8 mouse cellular contexts compared by ENCODE assay signal in genomic region chr11:102027361-102028017, GRCm38 (mm10). TPM values are rescaled to one million over a fixed set of nuclear protein-coding genes. Genes with fewer than 3 reads are reported as not detected.
DNase-seq lines count a peak whose midpoint lies in the region; ATAC-seq and TF ChIP-seq lines count a peak whose summit lies in the region.

No protein-coding gene starts in this region.

- no peak for ATAC-seq in heart, embryonic 12.5 days (ENCODE audit: insufficient number of reproducible peaks, low FRiP score)
- ATAC-seq in forebrain, embryonic 16.5 days, result peak; percentile 16
- peak; percentile 17 for ATAC-seq in midbrain, embryonic 12.5 days (ENCODE audit: low FRiP score, low read depth)

- intact Hi-C loops in heart, postnatal 25 days (cut with DNase I), result no loop called here

- H3K4me1 ChIP-seq in heart, embryonic 12.5 days (replicated peaks), result peaks cover 24% of the 10 kb centered on the region
- H3K4me1 ChIP-seq in bone marrow macrophage, adult 2 months (ENCODE audit: control insufficient read depth, insufficient read depth, low read length), result no peaks in the 10 kb centered on the region
- peaks cover 28% of the 10 kb centered on the region for H3K4me1 ChIP-seq in forebrain, embryonic 16.5 days (replicated peaks; ENCODE audit: control insufficient read depth, insufficient read depth, low read length)
- H3K4me1 ChIP-seq in midbrain, embryonic 12.5 days, result peaks cover 31% of the 10 kb centered on the region

- peak overlapping the region; percentile 81 for H3K9ac ChIP-seq in heart, embryonic 12.5 days
- peak overlapping the region; percentile 72 for H3K9ac ChIP-seq in forebrain, embryonic 16.5 days (replicated peaks; ENCODE audit: low read depth, low read length)
- H3K9ac ChIP-seq in midbrain, embryonic 12.5 days (replicated peaks), result peak overlapping the region; percentile 74

- H3K9me3 ChIP-seq in heart, embryonic 12.5 days (replicated peaks), result no peaks in the 10 kb centered on the region
- no peaks in the 10 kb centered on the region for H3K9me3 ChIP-seq in forebrain, embryonic 16.5 days (ENCODE audit: control insufficient read depth, low read length)
- H3K9me3 ChIP-seq in midbrain, embryonic 12.5 days, result no peaks in the 10 kb centered on the region

- no peak for TF ChIP-seq CTCF in bone marrow macrophage, adult 2 months (IDR thresholded peaks at IDR 0.05; ENCODE audit: low read depth, low read length)

- no peak for TF ChIP-seq POLR2A in bone marrow macrophage, adult 2 months (IDR thresholded peaks at IDR 0.05; ENCODE audit: borderline replicate concordance, low read depth, low read length)

- peaks cover 36% of the 10 kb centered on the region for H3K27me3 ChIP-seq in heart, embryonic 12.5 days (replicated peaks)
- no peaks in the 10 kb centered on the region for H3K27me3 ChIP-seq in forebrain, embryonic 16.5 days (replicated peaks; ENCODE audit: control insufficient read depth, insufficient read depth, low read length)
- peaks cover 6% of the 10 kb centered on the region; the same call in 1 of the 2 replicates for H3K27me3 ChIP-seq in midbrain, embryonic 12.5 days

- peak overlapping the region; percentile 79 for H3K4me3 ChIP-seq in heart, embryonic 12.5 days
- H3K4me3 ChIP-seq in bone marrow macrophage, adult 2 months (ENCODE audit: insufficient read depth, low read length), result peak overlapping the region; percentile 54
- H3K4me3 ChIP-seq in forebrain, embryonic 16.5 days (replicated peaks; ENCODE audit: low read length), result peak overlapping the region; percentile 65
- peak overlapping the region; percentile 72 for H3K4me3 ChIP-seq in midbrain, embryonic 12.5 days

- DNase-seq in heart, postnatal 25 days (ENCODE audit: low spot score), result no peak
- no peak for DNase-seq in right cerebral cortex, adult 2 months (ENCODE audit: low spot score in 2 of 2)
- DNase-seq in layer of hippocampus, adult 9-10 months (ENCODE audit: low spot score), result no peak
- DNase-seq in adrenal gland, adult 8-10 months, result no peak

- peak overlapping the region; percentile 99 for H3K4me2 ChIP-seq in heart, embryonic 12.5 days
- peak overlapping the region; percentile 56 for H3K4me2 ChIP-seq in forebrain, embryonic 16.5 days (ENCODE audit: low read length)
- H3K4me2 ChIP-seq in midbrain, embryonic 12.5 days (replicated peaks), result peak overlapping the region; percentile 83

- 7% methylated on average over 12 of the region's 12 CpGs for WGBS in heart, embryonic 12.5 days
- WGBS in forebrain, embryonic 16.5 days, result 2% methylated on average over 12 of the region's 12 CpGs
- WGBS in midbrain, embryonic 12.5 days, result 5% methylated on average over 12 of the region's 12 CpGs

- H3K36me3 ChIP-seq in heart, embryonic 12.5 days, result no peaks in the 10 kb centered on the region
- H3K36me3 ChIP-seq in forebrain, embryonic 16.5 days (ENCODE audit: control insufficient read depth, insufficient read depth), result 0 out of 2 replicates have a peak, but pooled peaks cover 2% of the 10 kb centered on the region
- peaks cover 5% of the 10 kb centered on the region; the same call in 1 of the 2 replicates for H3K36me3 ChIP-seq in midbrain, embryonic 12.5 days

- no peak overlapping the region for H3K27ac ChIP-seq in heart, embryonic 12.5 days (ENCODE audit: poor library complexity, severe bottlenecking)
- no peak overlapping the region for H3K27ac ChIP-seq in bone marrow macrophage, adult 2 months (ENCODE audit: insufficient read depth, low read depth, low read length)
- H3K27ac ChIP-seq in forebrain, embryonic 16.5 days (ENCODE audit: low read length), result peak overlapping the region; percentile 71
- peak overlapping the region; percentile 91 for H3K27ac ChIP-seq in midbrain, embryonic 12.5 days (replicated peaks)

RNA-seq across cellular contexts. Expression of gene Mpp3, which starts 0.8 kb away (rescaled TPM):
- polyA plus RNA-seq in heart, embryonic 12.5 days (2016; fragmentation: Nextera tagmentation; extraction: Ambion mirVana), result 4.1 and 4.5 TPM in 2 replicates
- total RNA-seq in heart, postnatal 25 days (2021), result 1 to 10 TPM; 1.9 to 2.1 TPM
- polyA plus RNA-seq in bone marrow macrophage, adult 2 months (2012; ENCODE audit: insufficient read depth, insufficient read length, missing spikeins), result 0.31 TPM in 1 of 2 replicates, not detected in the other
- polyA plus RNA-seq in forebrain, embryonic 16.5 days (2015; fragmentation: Nextera tagmentation; extraction: Ambion mirVana), result 49.3 and 55.2 TPM in 2 replicates
- 32.1 and 33.2 TPM in 2 replicates for polyA plus RNA-seq in midbrain, embryonic 12.5 days (2016; fragmentation: Nextera tagmentation; extraction: Ambion mirVana)
- 10 to 100 TPM; 14.5 to 75.4 (median 38.7) TPM for total RNA-seq in adrenal gland, adult 8-10 months (2022)

RNA-seq across cellular contexts. Expression of gene Cd300lg, which starts 13.8 kb away (rescaled TPM):
- 1.6 and 1.9 TPM in 2 replicates for polyA plus RNA-seq in heart, embryonic 12.5 days (2016; fragmentation: Nextera tagmentation; extraction: Ambion mirVana)
- 10 to 100 TPM; 50.1 to 62.2 TPM for total RNA-seq in heart, postnatal 25 days (2021)
- polyA plus RNA-seq in bone marrow macrophage, adult 2 months (2012; ENCODE audit: insufficient read depth, insufficient read length, missing spikeins), result 5.1 and 6.4 TPM in 2 replicates
- polyA plus RNA-seq in forebrain, embryonic 16.5 days (2015; fragmentation: Nextera tagmentation; extraction: Ambion mirVana), result 0.26 and 0.46 TPM in 2 replicates
- 0.19 and 0.34 TPM in 2 replicates for polyA plus RNA-seq in midbrain, embryonic 12.5 days (2016; fragmentation: Nextera tagmentation; extraction: Ambion mirVana)
- 10 to 100 TPM; 40.5 to 84.1 (median 56.3) TPM for total RNA-seq in adrenal gland, adult 8-10 months (2022)

RNA-seq across cellular contexts. Expression of gene Dusp3, which starts 40.7 kb away (rescaled TPM):
- 53.7 and 54.9 TPM in 2 replicates for polyA plus RNA-seq in heart, embryonic 12.5 days (2016; fragmentation: Nextera tagmentation; extraction: Ambion mirVana)
- total RNA-seq in heart, postnatal 25 days (2021), result 100 to 1,000 TPM; 115 to 122 TPM
- polyA plus RNA-seq in bone marrow macrophage, adult 2 months (2012; ENCODE audit: insufficient read depth, insufficient read length, missing spikeins), result 79.3 and 80.4 TPM in 2 replicates
- polyA plus RNA-seq in forebrain, embryonic 16.5 days (2015; fragmentation: Nextera tagmentation; extraction: Ambion mirVana), result 12.7 and 14.5 TPM in 2 replicates
- 9.3 and 9.6 TPM in 2 replicates for polyA plus RNA-seq in midbrain, embryonic 12.5 days (2016; fragmentation: Nextera tagmentation; extraction: Ambion mirVana)
- total RNA-seq in adrenal gland, adult 8-10 months (2022), result 100 to 1,000 TPM; 110 to 201 (median 145) TPM

RNA-seq across cellular contexts. Expression of gene Cfap97d1, which starts 43.4 kb away (rescaled TPM):
- not detected in 2 replicates for polyA plus RNA-seq in heart, embryonic 12.5 days (2016; fragmentation: Nextera tagmentation; extraction: Ambion mirVana)
- not detected for total RNA-seq in heart, postnatal 25 days (2021)
- not detected in 2 replicates for polyA plus RNA-seq in bone marrow macrophage, adult 2 months (2012; ENCODE audit: insufficient read depth, insufficient read length, missing spikeins)
- polyA plus RNA-seq in forebrain, embryonic 16.5 days (2015; fragmentation: Nextera tagmentation; extraction: Ambion mirVana), result not detected in 2 replicates
- polyA plus RNA-seq in midbrain, embryonic 12.5 days (2016; fragmentation: Nextera tagmentation; extraction: Ambion mirVana), result not detected in 2 replicates
- not detected for total RNA-seq in adrenal gland, adult 8-10 months (2022)

Comparison
In these comparisons a context has a peak if more than half of its experiments do, and no peak if none do; other contexts are left out.
1. H3K27ac ChIP-seq: peak in forebrain, embryonic 16.5 days (single experiment) and midbrain, embryonic 12.5 days (single experiment); none in heart, embryonic 12.5 days (single experiment) and bone marrow macrophage, adult 2 months (single experiment).
2. Peak in every context shown above with its lines, with median percentiles within 50 percentile points of each other: H3K4me2 ChIP-seq, H3K4me3 ChIP-seq and H3K9ac ChIP-seq.